Mouse (Mus musculus) neural tube, embryonic 15.5 days (tissue): Measurements from ENCODE around the gene Mpzl1. TPM values are rescaled to one million over a fixed set of nuclear protein-coding genes. Genes with fewer than 3 reads are reported as not detected.

Experiments
- ATAC-seq: fragments of 200-750 bp; cut with Nextera tagmentation; 2 replicates; pipeline ENCODE4 v1.8.0; 2017; ENCODE audit warnings: mild to moderate bottlenecking, moderate TSS enrichment, moderate library complexity; ENCODE audit not compliant: low FRiP score
- H3K27ac ChIP-seq: fragments of 300-500 bp; sonication (generic); replicated peaks from 2 replicates; pipeline ENCODE4 v1.5.1; 2015; ENCODE audit warnings: mild to moderate bottlenecking, inconsistent platforms
- H3K27me3 ChIP-seq: fragments of 300-500 bp; sonication (generic); replicated peaks from 2 replicates; pipeline ENCODE4 v1.6.1; 2015; ENCODE audit warnings: inconsistent platforms
- H3K36me3 ChIP-seq: fragments of 300-500 bp; sonication (generic); 2 replicates; pipeline ENCODE4 v1.6.1; 2015; ENCODE audit warnings: inconsistent platforms
- H3K4me1 ChIP-seq: fragments of 300-500 bp; sonication (generic); 2 replicates; pipeline ENCODE4 v1.6.1; 2015; ENCODE audit warnings: inconsistent platforms
- H3K4me2 ChIP-seq: fragments of 300-500 bp; sonication (generic); 2 replicates; pipeline ENCODE4 v1.6.1; 2015; ENCODE audit warnings: inconsistent platforms, mild to moderate bottlenecking, moderate library complexity
- H3K4me3 ChIP-seq: fragments of 300-500 bp; sonication (generic); replicated peaks from 2 replicates; pipeline ENCODE4 v1.5.1; 2015; ENCODE audit warnings: mild to moderate bottlenecking, inconsistent platforms
- H3K9ac ChIP-seq: fragments of 300-500 bp; sonication (generic); replicated peaks from 2 replicates; pipeline ENCODE4 v1.6.1; 2015; ENCODE audit warnings: mild to moderate bottlenecking, inconsistent platforms
- H3K9me3 ChIP-seq: fragments of 300-500 bp; sonication (generic); replicated peaks from 2 replicates; pipeline ENCODE4 v1.6.1; 2016; ENCODE audit warnings: inconsistent platforms
- WGBS: fragments of 180-500 bp; shearing (Covaris S2); methylation state at CpG from one replicate; pipeline ENCODE4 v1.1.7; 2015; ENCODE audit warnings: mixed read lengths; 5-methylcytosine and 5-hydroxymethylcytosine counted together
- polyA plus RNA-seq: library from polyadenylated mRNA; unstranded; fragments of >200 nt; fragmentation: Nextera tagmentation; extraction: Ambion mirVana; gene quantifications from 2 replicates; pipeline ENCODE4 v1.2.1, GENCODE M21; 2015

Mpzl1 gene
- polyA plus RNA-seq, 1 experiment from 2014 or later, result 163 TPM

- Histone ChIP-seq H3K9me3 (no peaks in the 10 kb centered on the region), H3K27me3 (no peaks in the 10 kb centered on the region), H3K27ac (peak overlapping the region; percentile 67), H3K4me2 (no peak overlapping the region), H3K4me3 (no peak overlapping the region), H3K9ac (no peak overlapping the region), H3K36me3 (peaks cover 21% of the 10 kb centered on the region), H3K4me1 (peaks cover 19% of the 10 kb centered on the region)
- peak; percentile 39; the same call in 1 of the 2 replicates for ATAC-seq
- 31% methylated on average over 9 of the region's 9 CpGs for WGBS
Observed at GRCm38 (mm10) chr1:165610321-165610999, 23.9 kb downstream of the Mpzl1 start.

- H3K4me1 ChIP-seq, result peaks cover 19% of the 10 kb centered on the region
- 56% methylated on average over 7 of the region's 7 CpGs for WGBS
- H3K4me2 ChIP-seq, result no peak overlapping the region
- no peaks in the 10 kb centered on the region for H3K27me3 ChIP-seq
- H3K4me3 ChIP-seq, result no peak overlapping the region
- peaks cover 20% of the 10 kb centered on the region for H3K36me3 ChIP-seq
- H3K9ac ChIP-seq, result no peak overlapping the region
- no peaks in the 10 kb centered on the region for H3K9me3 ChIP-seq
- 0 out of 2 replicates have a peak, but pooled peaks have one; percentile 5 for ATAC-seq
- peak overlapping the region; percentile 67; the same call in 1 of the 2 replicates for H3K27ac ChIP-seq
Observed at GRCm38 (mm10) chr1:165609495-165610320, 24.6 kb downstream of the Mpzl1 start.

GRCm38 (mm10) chr1:165608904-165609303 lies 25.4 kb downstream of the Mpzl1 start:
- WGBS, result 87% methylated on average over 4 of the region's 4 CpGs
- Histone ChIP-seq H3K27ac (no peak overlapping the region), H3K4me2 (no peak overlapping the region), H3K9ac (no peak overlapping the region), H3K4me1 (peaks cover 19% of the 10 kb centered on the region), H3K4me3 (no peak overlapping the region), H3K9me3 (no peaks in the 10 kb centered on the region), H3K36me3 (peaks cover 25% of the 10 kb centered on the region), H3K27me3 (no peaks in the 10 kb centered on the region)
- ATAC-seq, result no peak

GRCm38 (mm10) chr1:165605774-165606173 lies 28.6 kb downstream of the Mpzl1 start:
- Histone ChIP-seq H3K27me3 (no peaks in the 10 kb centered on the region), H3K36me3 (peaks cover 45% of the 10 kb centered on the region), H3K9ac (no peak overlapping the region), H3K4me3 (no peak overlapping the region), H3K27ac (no peak overlapping the region), H3K4me2 (no peak overlapping the region), H3K9me3 (no peaks in the 10 kb centered on the region), H3K4me1 (peaks cover 13% of the 10 kb centered on the region)
- 77% methylated on average over 6 of the region's 6 CpGs for WGBS
- no peak for ATAC-seq

- 90% methylated on average over 3 of the region's 3 CpGs for WGBS
- Histone ChIP-seq H3K9ac (no peak overlapping the region), H3K27me3 (no peaks in the 10 kb centered on the region), H3K36me3 (peaks cover 45% of the 10 kb centered on the region), H3K9me3 (no peaks in the 10 kb centered on the region), H3K27ac (no peak overlapping the region), H3K4me2 (no peak overlapping the region), H3K4me3 (no peak overlapping the region), H3K4me1 (peaks cover 7% of the 10 kb centered on the region)
- ATAC-seq, result no peak
Observed at GRCm38 (mm10) chr1:165605108-165605507, 29.2 kb downstream of the Mpzl1 start.

- Histone ChIP-seq H3K4me2 (no peak overlapping the region), H3K4me3 (no peak overlapping the region), H3K4me1 (no peaks in the 10 kb centered on the region), H3K9me3 (no peaks in the 10 kb centered on the region), H3K27ac (no peak overlapping the region), H3K27me3 (no peaks in the 10 kb centered on the region), H3K36me3 (peaks cover 45% of the 10 kb centered on the region), H3K9ac (no peak overlapping the region)
- no peak for ATAC-seq
- 89% methylated on average over 8 of the region's 8 CpGs for WGBS
Observed at GRCm38 (mm10) chr1:165604203-165604602, 30.1 kb downstream of the Mpzl1 start.

GRCm38 (mm10) chr1:165603218-165603617 lies 31.1 kb downstream of the Mpzl1 start:
- WGBS, result 86% methylated on average over 14 of the region's 14 CpGs

GRCm38 (mm10) chr1:165601775-165602280 lies 32.5 kb downstream of the Mpzl1 start:
- H3K4me1 ChIP-seq, result no peaks in the 10 kb centered on the region
- no peak for ATAC-seq
- no peak overlapping the region for H3K4me2 ChIP-seq
- H3K27me3 ChIP-seq, result no peaks in the 10 kb centered on the region
- H3K27ac ChIP-seq, result no peak overlapping the region
- no peak overlapping the region for H3K4me3 ChIP-seq
- peaks cover 39% of the 10 kb centered on the region for H3K36me3 ChIP-seq
- H3K9me3 ChIP-seq, result no peaks in the 10 kb centered on the region
- H3K9ac ChIP-seq, result no peak overlapping the region
- 86% methylated on average over 9 of the region's 10 CpGs for WGBS

More at GRCm38 (mm10) chr1:165603218-165603617, 31.1 kb downstream of the Mpzl1 start:
- no peak overlapping the region for H3K9ac ChIP-seq
- no peaks in the 10 kb centered on the region for H3K27me3 ChIP-seq
- no peak for ATAC-seq
- no peaks in the 10 kb centered on the region for H3K4me1 ChIP-seq
- H3K4me3 ChIP-seq, result no peak overlapping the region
- no peaks in the 10 kb centered on the region for H3K9me3 ChIP-seq
- peaks cover 45% of the 10 kb centered on the region for H3K36me3 ChIP-seq
- no peak overlapping the region for H3K4me2 ChIP-seq
- H3K27ac ChIP-seq, result no peak overlapping the region

GRCm38 (mm10) chr1:165594699-165595421 lies 39.5 kb downstream of the Mpzl1 start:
- no peak for ATAC-seq
- H3K4me3 ChIP-seq, result no peak overlapping the region
- H3K27ac ChIP-seq, result no peak overlapping the region
- no peak overlapping the region for H3K9ac ChIP-seq
- 95% methylated on average over 15 of the region's 15 CpGs for WGBS
- peaks cover 36% of the 10 kb centered on the region for H3K36me3 ChIP-seq
- H3K4me2 ChIP-seq, result no peak overlapping the region
- H3K9me3 ChIP-seq, result no peaks in the 10 kb centered on the region
- H3K4me1 ChIP-seq, result no peaks in the 10 kb centered on the region
- H3K27me3 ChIP-seq, result no peaks in the 10 kb centered on the region

- H3K4me3 ChIP-seq, result no peak overlapping the region
- no peak for ATAC-seq
- peaks cover 36% of the 10 kb centered on the region for H3K36me3 ChIP-seq
- no peak overlapping the region for H3K9ac ChIP-seq
- 91% methylated on average over 14 of the region's 14 CpGs for WGBS
- H3K4me2 ChIP-seq, result no peak overlapping the region
- H3K27me3 ChIP-seq, result no peaks in the 10 kb centered on the region
- no peaks in the 10 kb centered on the region for H3K9me3 ChIP-seq
- no peak overlapping the region for H3K27ac ChIP-seq
- H3K4me1 ChIP-seq, result peaks cover 8% of the 10 kb centered on the region
Observed at GRCm38 (mm10) chr1:165592295-165593082, 41.8 kb downstream of the Mpzl1 start.

GRCm38 (mm10) chr1:165590760-165591159 lies 43.6 kb downstream of the Mpzl1 start:
- H3K9ac ChIP-seq, result no peak overlapping the region
- 81% methylated on average over 8 of the region's 8 CpGs for WGBS
- no peaks in the 10 kb centered on the region for H3K9me3 ChIP-seq
- no peak overlapping the region for H3K27ac ChIP-seq
- H3K4me3 ChIP-seq, result no peak overlapping the region
- H3K27me3 ChIP-seq, result no peaks in the 10 kb centered on the region
- H3K4me2 ChIP-seq, result no peak overlapping the region
- H3K36me3 ChIP-seq, result peaks cover 36% of the 10 kb centered on the region
- ATAC-seq, result no peak
- H3K4me1 ChIP-seq, result peaks cover 8% of the 10 kb centered on the region
